Mouse (Mus musculus) lung, embryonic 15.5 days (tissue): ENCODE results near the gene Hbp1. TPM values are rescaled to one million over a fixed set of nuclear protein-coding genes. Genes with fewer than 3 reads are reported as not detected.

Source experiments
- ATAC-seq: fragments of 200-750 bp; cut with Nextera tagmentation; 2 replicates; pipeline ENCODE4 v1.8.0; 2017; ENCODE audit warnings: moderate number of reproducible peaks, borderline replicate concordance; ENCODE audit not compliant: low FRiP score, low TSS enrichment; ENCODE audit errors: extremely low read depth
- H3K27ac ChIP-seq: fragments of 300-500 bp; sonication (generic); 2 replicates; pipeline ENCODE4 v1.5.1; 2015; ENCODE audit warnings: moderate library complexity, mild to moderate bottlenecking, inconsistent platforms
- H3K27me3 ChIP-seq: fragments of 300-500 bp; sonication (generic); 2 replicates; pipeline ENCODE4 v1.6.1; 2015; ENCODE audit warnings: inconsistent platforms
- H3K36me3 ChIP-seq: fragments of 300-500 bp; sonication (generic); 2 replicates; pipeline ENCODE4 v1.6.1; 2015; ENCODE audit warnings: inconsistent platforms
- H3K4me1 ChIP-seq: fragments of 300-500 bp; sonication (generic); 2 replicates; pipeline ENCODE4 v1.6.1; 2015; ENCODE audit warnings: inconsistent platforms
- H3K4me2 ChIP-seq: fragments of 300-500 bp; sonication (generic); 2 replicates; pipeline ENCODE4 v1.6.1; 2015; ENCODE audit warnings: inconsistent platforms, mild to moderate bottlenecking, moderate library complexity
- H3K4me3 ChIP-seq: fragments of 300-500 bp; sonication (generic); 2 replicates; pipeline ENCODE4 v1.5.1; 2015; ENCODE audit warnings: mild to moderate bottlenecking, inconsistent platforms
- H3K9ac ChIP-seq: fragments of 300-500 bp; sonication (generic); 2 replicates; pipeline ENCODE4 v1.6.1; 2015; ENCODE audit warnings: inconsistent platforms
- H3K9me3 ChIP-seq: fragments of 300-500 bp; sonication (generic); 2 replicates; pipeline ENCODE4 v1.6.1; 2016; ENCODE audit warnings: inconsistent platforms
- WGBS: fragments of 180-500 bp; shearing (Covaris S2); methylation state at CpG from one replicate; pipeline ENCODE4 v1.1.7; 2015; 5-methylcytosine and 5-hydroxymethylcytosine counted together
- polyA plus RNA-seq: library from polyadenylated mRNA; unstranded; fragments of >200 nt; fragmentation: Nextera tagmentation; extraction: Ambion mirVana; gene quantifications from 2 replicates; pipeline ENCODE4 v1.2.1, GENCODE M21; 2015

Gene Hbp1
- polyA plus RNA-seq, 1 experiment from 2014 or later: 133 TPM

GRCm38 (mm10) chr12:31977613-31978195 is 27.4 kb upstream of the Hbp1 start:
- Histone ChIP-seq H3K9me3 (no peaks in the 10 kb centered on the region), H3K4me2 (no peak overlapping the region), H3K4me1 (no peaks in the 10 kb centered on the region), H3K9ac (no peak overlapping the region), H3K36me3 (no peaks in the 10 kb centered on the region), H3K27ac (no peak overlapping the region), H3K27me3 (no peaks in the 10 kb centered on the region), H3K4me3 (no peak overlapping the region)
- WGBS: 66% methylated on average over 12 of the region's 12 CpGs
- ATAC-seq: no peak

- Histone ChIP-seq H3K36me3 (no peaks in the 10 kb centered on the region), H3K4me2 (no peak overlapping the region), H3K4me1 (no peaks in the 10 kb centered on the region), H3K9ac (no peak overlapping the region), H3K27ac (no peak overlapping the region), H3K27me3 (no peaks in the 10 kb centered on the region), H3K4me3 (no peak overlapping the region), H3K9me3 (no peaks in the 10 kb centered on the region)
- WGBS: 49% methylated on average over 7 of the region's 7 CpGs
- ATAC-seq: no peak
Measured at GRCm38 (mm10) chr12:31976544-31976943, 26.2 kb upstream of the Hbp1 start.

GRCm38 (mm10) chr12:31973473-31974172 is 23.3 kb upstream of the Hbp1 start:
- 55% methylated on average over 13 of the region's 13 CpGs for WGBS
- Histone ChIP-seq H3K36me3 (no peaks in the 10 kb centered on the region), H3K4me1 (no peaks in the 10 kb centered on the region), H3K4me2 (no peak overlapping the region), H3K9me3 (no peaks in the 10 kb centered on the region), H3K9ac (no peak overlapping the region), H3K27me3 (no peaks in the 10 kb centered on the region), H3K4me3 (no peak overlapping the region), H3K27ac (no peak overlapping the region)
- ATAC-seq: peak; percentile 67; the same call in 1 of the 2 replicates

GRCm38 (mm10) chr12:31971547-31971946 is 21.2 kb upstream of the Hbp1 start:
- Histone ChIP-seq H3K27me3 (no peaks in the 10 kb centered on the region), H3K4me2 (no peak overlapping the region), H3K36me3 (no peaks in the 10 kb centered on the region), H3K27ac (no peak overlapping the region), H3K4me3 (no peak overlapping the region), H3K4me1 (no peaks in the 10 kb centered on the region), H3K9ac (no peak overlapping the region), H3K9me3 (no peaks in the 10 kb centered on the region)
- ATAC-seq: no peak
- WGBS: 83% methylated on average over 8 of the region's 8 CpGs

- no peaks in the 10 kb centered on the region for H3K36me3 ChIP-seq
- no peak overlapping the region for H3K9ac ChIP-seq
- H3K27ac ChIP-seq: no peak overlapping the region
- WGBS: 29% methylated on average over 1 of the region's 1 CpGs
- ATAC-seq: no peak
- no peaks in the 10 kb centered on the region for H3K27me3 ChIP-seq
- H3K4me1 ChIP-seq: no peaks in the 10 kb centered on the region
- H3K9me3 ChIP-seq: no peaks in the 10 kb centered on the region
- H3K4me3 ChIP-seq: no peak overlapping the region
- H3K4me2 ChIP-seq: no peak overlapping the region
Measured at GRCm38 (mm10) chr12:31969111-31969510, 18.8 kb upstream of the Hbp1 start.

GRCm38 (mm10) chr12:31967536-31967935 is 17.2 kb upstream of the Hbp1 start:
- 7% methylated on average over 2 of the region's 2 CpGs for WGBS
- ATAC-seq: no peak
- no peaks in the 10 kb centered on the region for H3K36me3 ChIP-seq
- H3K9ac ChIP-seq: no peak overlapping the region
- H3K27me3 ChIP-seq: no peaks in the 10 kb centered on the region
- H3K9me3 ChIP-seq: no peaks in the 10 kb centered on the region
- no peaks in the 10 kb centered on the region for H3K4me1 ChIP-seq
- no peak overlapping the region for H3K4me2 ChIP-seq
- no peak overlapping the region for H3K27ac ChIP-seq
- no peak overlapping the region for H3K4me3 ChIP-seq

GRCm38 (mm10) chr12:31966405-31966804 is 16.1 kb upstream of the Hbp1 start:
- ATAC-seq: no peak
- WGBS: 73% methylated on average over 4 of the region's 4 CpGs
- H3K4me1 ChIP-seq: no peaks in the 10 kb centered on the region
- H3K9ac ChIP-seq: no peak overlapping the region
- H3K27me3 ChIP-seq: no peaks in the 10 kb centered on the region
- H3K9me3 ChIP-seq: no peaks in the 10 kb centered on the region
- H3K36me3 ChIP-seq: no peaks in the 10 kb centered on the region
- no peak overlapping the region for H3K27ac ChIP-seq
- H3K4me3 ChIP-seq: no peak overlapping the region
- no peak overlapping the region for H3K4me2 ChIP-seq

GRCm38 (mm10) chr12:31965517-31966212 is 15.3 kb upstream of the Hbp1 start:
- Histone ChIP-seq H3K4me1 (no peaks in the 10 kb centered on the region), H3K9me3 (no peaks in the 10 kb centered on the region), H3K27me3 (no peaks in the 10 kb centered on the region), H3K27ac (no peak overlapping the region), H3K9ac (no peak overlapping the region), H3K36me3 (no peaks in the 10 kb centered on the region), H3K4me2 (no peak overlapping the region), H3K4me3 (no peak overlapping the region)
- 87% methylated on average over 12 of the region's 12 CpGs for WGBS
- no peak for ATAC-seq

GRCm38 (mm10) chr12:31964074-31964473 is 13.7 kb upstream of the Hbp1 start:
- no peaks in the 10 kb centered on the region for H3K36me3 ChIP-seq
- no peak for ATAC-seq
- H3K27me3 ChIP-seq: no peaks in the 10 kb centered on the region
- H3K4me1 ChIP-seq: no peaks in the 10 kb centered on the region
- H3K27ac ChIP-seq: no peak overlapping the region
- WGBS: 88% methylated on average over 6 of the region's 6 CpGs
- no peaks in the 10 kb centered on the region for H3K9me3 ChIP-seq
- no peak overlapping the region for H3K9ac ChIP-seq
- H3K4me2 ChIP-seq: no peak overlapping the region
- H3K4me3 ChIP-seq: no peak overlapping the region

GRCm38 (mm10) chr12:31955843-31956242 is 5.5 kb upstream of the Hbp1 start:
- ATAC-seq: no peak
- no peak overlapping the region for H3K27ac ChIP-seq
- WGBS: 86% methylated on average over 4 of the region's 4 CpGs
- H3K4me2 ChIP-seq: no peak overlapping the region
- no peaks in the 10 kb centered on the region for H3K36me3 ChIP-seq
- no peak overlapping the region for H3K4me3 ChIP-seq
- no peaks in the 10 kb centered on the region for H3K4me1 ChIP-seq
- H3K27me3 ChIP-seq: no peaks in the 10 kb centered on the region
- no peaks in the 10 kb centered on the region for H3K9me3 ChIP-seq
- H3K9ac ChIP-seq: no peak overlapping the region

GRCm38 (mm10) chr12:31950659-31951031 is 310 bp upstream of the Hbp1 start:
- peak overlapping the region; percentile 59 for H3K4me2 ChIP-seq
- H3K27me3 ChIP-seq: no peaks in the 10 kb centered on the region

GRCm38 (mm10) chr12:31949193-31949741 is 1.1 kb downstream of the Hbp1 start:
- Histone ChIP-seq H3K4me3 (peak overlapping the region; percentile 85), H3K36me3 (no peaks in the 10 kb centered on the region), H3K27me3 (no peaks in the 10 kb centered on the region), H3K9me3 (no peaks in the 10 kb centered on the region), H3K27ac (peak overlapping the region; percentile 99), H3K4me2 (peak overlapping the region; percentile 55), H3K9ac (peak overlapping the region; percentile 85), H3K4me1 (0 out of 2 replicates have a peak, but pooled peaks cover 2% of the 10 kb centered on the region)
- under 1% methylated on average over 58 of the region's 58 CpGs for WGBS
- ATAC-seq: peak; percentile 69

More at GRCm38 (mm10) chr12:31950659-31951031, 310 bp upstream of the Hbp1 start:
- 2% methylated on average over 9 of the region's 9 CpGs for WGBS
- Histone ChIP-seq H3K27ac (peak overlapping the region; percentile 83), H3K36me3 (no peaks in the 10 kb centered on the region), H3K4me1 (0 out of 2 replicates have a peak, but pooled peaks cover 2% of the 10 kb centered on the region), H3K4me3 (peak overlapping the region; percentile 40), H3K9me3 (no peaks in the 10 kb centered on the region), H3K9ac (no peak overlapping the region)
- ATAC-seq: no peak
